Mouse (Mus musculus) left cerebral cortex, postnatal 4 days (tissue): Measurements from ENCODE around the gene Rpgrip1. TPM values are rescaled to one million over a fixed set of nuclear protein-coding genes. Genes with fewer than 3 reads are reported as not detected.
A peak's percentile ranks its signal among the peaks of the same experiment; 100 is the strongest.

ENCODE experiments used
- DNase-seq: peaks from one replicate; pipeline ENCODE4 v3.0.0-alpha.2; 2022
- intact Hi-C: fragments of 180-260 bp; cut with DNase I; formaldehyde crosslinking; loops from one replicate; pipeline ENCODE4 v1.15.1; 2025
- total RNA-seq, 2 experiments: library from RNA; stranded (reverse); gene quantifications; 2 replicates each; pipeline ENCODE4 v1.2.3; 2021

Gene Rpgrip1
- total RNA-seq, 2 experiments from 2014 or later: 2.3 to 2.5 TPM

- peak; percentile 13 for DNase-seq
- intact Hi-C loops: no loop called here
Observed at GRCm38 (mm10) chr14:52118456-52118822, 7.9 kb downstream of the Rpgrip1 start.

- DNase-seq: peak; percentile 68
- intact Hi-C loops: no loop called here
Observed at GRCm38 (mm10) chr14:52118823-52119608, 8.5 kb downstream of the Rpgrip1 start.

- no peak for DNase-seq
Observed at GRCm38 (mm10) chr14:52120169-52120568, 9.7 kb downstream of the Rpgrip1 start.

GRCm38 (mm10) chr14:52123918-52124317, 13.4 kb downstream of the Rpgrip1 start:
- DNase-seq: peak; percentile 70
- intact Hi-C loops: loop anchor here (1.0 kb wide), 1 partner anchor 65 kb away; no protein-coding TSS in a partner anchor

More at GRCm38 (mm10) chr14:52120169-52120568, 9.7 kb downstream of the Rpgrip1 start:
- intact Hi-C loops: no loop called here

- intact Hi-C loops: loop anchor here (1.0 kb wide), 1 partner anchor 65 kb away; no protein-coding TSS in a partner anchor
- no peak for DNase-seq
Observed at GRCm38 (mm10) chr14:52124636-52125035, 14.1 kb downstream of the Rpgrip1 start.

- no peak for DNase-seq
- intact Hi-C loops: no loop called here
Observed at GRCm38 (mm10) chr14:52133584-52133983, 23.1 kb downstream of the Rpgrip1 start.

GRCm38 (mm10) chr14:52140577-52141444, 30.3 kb downstream of the Rpgrip1 start:
- intact Hi-C loops: no loop called here
- DNase-seq: no peak

GRCm38 (mm10) chr14:52141445-52142127, 31.1 kb downstream of the Rpgrip1 start:
- no peak for DNase-seq
- intact Hi-C loops: no loop called here

GRCm38 (mm10) chr14:52144165-52144564, 33.7 kb downstream of the Rpgrip1 start:
- no peak for DNase-seq
- intact Hi-C loops: no loop called here

- intact Hi-C loops: no loop called here
Observed at GRCm38 (mm10) chr14:52146540-52146939, 36.0 kb downstream of the Rpgrip1 start.

GRCm38 (mm10) chr14:52149888-52150287, 39.4 kb downstream of the Rpgrip1 start:
- DNase-seq: no peak
- intact Hi-C loops: no loop called here

More at GRCm38 (mm10) chr14:52146540-52146939, 36.0 kb downstream of the Rpgrip1 start:
- no peak for DNase-seq

GRCm38 (mm10) chr14:52152179-52152578, 41.7 kb downstream of the Rpgrip1 start:
- intact Hi-C loops: no loop called here
- no peak for DNase-seq

GRCm38 (mm10) chr14:52152613-52153012, 42.1 kb downstream of the Rpgrip1 start:
- intact Hi-C loops: no loop called here
- DNase-seq: no peak

- intact Hi-C loops: no loop called here
Observed at GRCm38 (mm10) chr14:52155008-52155407, 44.5 kb downstream of the Rpgrip1 start.

GRCm38 (mm10) chr14:52160911-52161310, 50.4 kb downstream of the Rpgrip1 start:
- no peak for DNase-seq
- intact Hi-C loops: no loop called here

More at GRCm38 (mm10) chr14:52155008-52155407, 44.5 kb downstream of the Rpgrip1 start:
- DNase-seq: no peak

- no peak for DNase-seq
- intact Hi-C loops: no loop called here
Observed at GRCm38 (mm10) chr14:52166571-52166970, 56.1 kb downstream of the Rpgrip1 start.

- intact Hi-C loops: loop anchor here (1.0 kb wide), 1 partner anchor 64 kb away; no protein-coding TSS in a partner anchor
- DNase-seq: no peak
Observed at GRCm38 (mm10) chr14:52188788-52189187, 78.3 kb downstream of the Rpgrip1 start.

GRCm38 (mm10) chr14:52189519-52189918, 79.0 kb downstream of the Rpgrip1 start:
- intact Hi-C loops: loop anchor here (1.0 kb wide), 1 partner anchor 65 kb away; no protein-coding TSS in a partner anchor

GRCm38 (mm10) chr14:52190740-52191359, 80.3 kb downstream of the Rpgrip1 start:
- peak; percentile 16 for DNase-seq
- intact Hi-C loops: no loop called here

More at GRCm38 (mm10) chr14:52189519-52189918, 79.0 kb downstream of the Rpgrip1 start:
- DNase-seq: no peak

GRCm38 (mm10) chr14:52195691-52196090, 85.2 kb downstream of the Rpgrip1 start:
- peak; percentile 60 for DNase-seq
- intact Hi-C loops: no loop called here
